Mouse (Mus musculus) heart, adult 2 months (tissue): ENCODE results near the gene Fgr.

ENCODE experiments used
- CTCF ChIP-seq: fragments of 200-600 bp; IDR thresholded peaks from 2 replicates; pipeline ENCODE4 v1.8.1; 2022; ENCODE audit warnings: antibody characterized with exemption, mild to moderate bottlenecking, moderate library complexity
- EP300 ChIP-seq: fragments of 200-500 bp; IDR thresholded peaks from 2 replicates; pipeline ENCODE4 v1.6.1; 2011; ENCODE audit warnings: low read depth, low read length, control low read depth; ENCODE audit not compliant: insufficient read depth
- POLR2A ChIP-seq: fragments of 200-500 bp; IDR thresholded peaks from 2 replicates; pipeline ENCODE4 v1.6.1; 2011; ENCODE audit warnings: mild to moderate bottlenecking, low read depth, low read length, control low read depth; ENCODE audit not compliant: insufficient read depth

- TF ChIP-seq CTCF (no peak), POLR2A (no peak), EP300 (no peak)
Observed at GRCm38 (mm10) chr4:133042651-133043635, 69.0 kb downstream of the Fgr start.
